Mouse (Mus musculus): ENCODE results near the gene Insl3.
"Not testable (repeated sequence)": the region's sequence is repeated elsewhere in the genome, so short reads cannot be mapped to it uniquely, and the experiment has no call there.

Gene Insl3

GRCm38 (mm10) chr8:71676803-71677202 lies 12.2 kb upstream of the Insl3 start:
- DNase-seq (ENCODE audit: low spot score in 2 of 2), result no peak

- no peak for DNase-seq (ENCODE audit: low spot score in 2 of 2)
Measured at GRCm38 (mm10) chr8:71677555-71677954, 11.5 kb upstream of the Insl3 start.

DNA sequence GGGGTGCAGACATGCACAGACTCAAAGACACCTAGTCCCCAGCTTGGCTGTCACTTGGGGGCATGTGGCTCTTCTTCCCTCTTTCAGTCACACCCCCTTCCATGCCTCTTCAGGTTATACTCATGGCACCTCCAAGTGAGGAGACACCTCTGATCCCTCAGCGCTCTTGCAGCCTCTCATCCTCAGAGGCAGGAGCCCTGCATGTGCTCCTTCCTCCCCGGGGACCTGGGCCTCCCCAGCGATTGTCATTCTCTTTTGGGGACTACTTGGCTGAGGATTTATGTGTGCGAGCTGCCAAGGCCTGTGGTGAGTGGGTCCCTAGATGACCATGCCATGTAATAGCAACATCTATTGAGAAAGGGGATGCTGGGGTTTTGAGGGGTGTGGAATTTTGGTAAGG lies 10.8 kb upstream of the Insl3 start:
- no peak for DNase-seq (ENCODE audit: low spot score in 2 of 2)

- DNase-seq (ENCODE audit: low spot score in 2 of 2), result no peak
Measured at GRCm38 (mm10) chr8:71679116-71679515, 9.9 kb upstream of the Insl3 start.

GRCm38 (mm10) chr8:71679550-71680168 lies 9.4 kb upstream of the Insl3 start:
- DNase-seq (ENCODE audit: low spot score in 2 of 2), result no peak

GRCm38 (mm10) chr8:71680471-71680870 lies 8.5 kb upstream of the Insl3 start:
- DNase-seq (ENCODE audit: low spot score in 2 of 2), result no peak

GRCm38 (mm10) chr8:71681369-71681915 lies 7.6 kb upstream of the Insl3 start:
- no peak for DNase-seq (ENCODE audit: low spot score in 2 of 2)

- DNase-seq (ENCODE audit: low spot score in 2 of 2), result no peak
Measured at GRCm38 (mm10) chr8:71682832-71683231, 6.2 kb upstream of the Insl3 start.

GRCm38 (mm10) chr8:71684701-71685100 lies 4.3 kb upstream of the Insl3 start:
- no peak for DNase-seq (ENCODE audit: low spot score in 2 of 2)

DNA sequence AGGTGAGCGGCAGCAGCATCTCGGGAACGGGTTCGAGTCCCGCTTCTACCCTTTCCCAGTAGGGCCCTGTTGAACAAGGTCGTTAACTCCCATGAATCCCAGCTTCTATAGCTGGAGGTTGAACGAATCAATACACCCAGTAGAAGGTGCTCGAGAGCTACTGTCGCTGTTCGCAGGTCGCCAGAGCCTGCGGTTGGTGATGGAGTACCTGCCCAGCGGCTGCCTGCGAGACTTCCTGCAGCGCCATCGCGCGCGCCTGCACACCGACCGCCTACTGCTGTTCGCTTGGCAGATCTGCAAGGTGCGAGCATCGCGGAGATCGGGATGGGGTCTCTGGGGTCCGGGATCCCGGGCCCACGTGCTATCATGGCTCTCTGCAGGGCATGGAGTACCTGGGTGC lies 3.4 kb upstream of the Insl3 start:
- no peak for DNase-seq (ENCODE audit: low spot score in 2 of 2)

DNA sequence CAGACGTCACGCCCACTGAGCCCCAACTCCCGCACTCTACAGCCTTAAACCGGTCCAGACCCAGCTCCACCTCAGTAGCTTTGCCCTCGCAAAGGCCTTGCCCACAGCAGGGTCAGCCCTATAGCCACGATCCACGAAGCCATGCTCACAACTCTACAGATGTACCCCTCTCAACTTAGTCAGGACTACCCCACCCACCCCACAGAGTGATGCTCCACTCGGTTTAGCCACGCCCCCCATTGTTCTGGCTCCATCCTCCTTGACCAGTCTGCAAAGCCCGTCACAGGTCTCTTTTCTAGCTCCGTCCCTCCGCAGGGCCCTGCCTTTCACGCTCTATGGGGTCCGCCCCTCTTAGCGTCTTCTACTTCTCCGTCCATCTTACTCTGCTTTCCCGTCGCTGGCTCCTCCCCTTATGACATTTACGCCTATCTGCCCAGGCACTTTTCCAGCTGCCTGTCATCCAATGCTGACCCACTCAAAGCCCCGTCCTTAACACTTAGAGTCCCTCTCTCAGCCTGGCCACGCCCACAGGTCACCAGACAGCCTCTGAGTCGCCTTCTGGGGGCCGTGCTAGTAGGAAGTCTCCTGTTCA lies 2.8 kb upstream of the Insl3 start:
- DNase-seq (ENCODE audit: low spot score in 2 of 2), result no peak

GRCm38 (mm10) chr8:71687616-71688015 lies 1.4 kb upstream of the Insl3 start:
- no peak for DNase-seq (ENCODE audit: low spot score in 2 of 2)

DNA sequence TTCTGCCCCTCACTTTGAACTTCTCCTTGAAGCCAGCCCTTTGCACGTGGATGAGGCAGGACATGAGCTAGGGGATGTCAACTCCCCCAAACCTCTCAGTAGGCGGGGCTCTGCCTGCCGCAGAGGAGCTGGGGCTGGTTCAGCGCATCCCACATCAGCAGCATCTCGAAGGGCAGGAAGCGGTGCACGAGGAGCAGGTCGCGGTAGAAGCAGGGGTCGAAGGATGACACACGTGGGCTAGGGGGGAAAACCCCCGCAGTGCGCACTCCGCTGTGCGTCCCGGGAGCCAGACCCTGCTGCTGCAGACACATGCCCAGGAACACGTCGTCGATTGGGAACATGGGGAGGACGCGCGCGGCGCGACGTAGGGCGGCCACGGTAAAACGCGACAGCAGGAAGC lies 3.5 kb downstream of the Insl3 start:
- no peak for DNase-seq (ENCODE audit: low spot score in 2 of 2)

DNA sequence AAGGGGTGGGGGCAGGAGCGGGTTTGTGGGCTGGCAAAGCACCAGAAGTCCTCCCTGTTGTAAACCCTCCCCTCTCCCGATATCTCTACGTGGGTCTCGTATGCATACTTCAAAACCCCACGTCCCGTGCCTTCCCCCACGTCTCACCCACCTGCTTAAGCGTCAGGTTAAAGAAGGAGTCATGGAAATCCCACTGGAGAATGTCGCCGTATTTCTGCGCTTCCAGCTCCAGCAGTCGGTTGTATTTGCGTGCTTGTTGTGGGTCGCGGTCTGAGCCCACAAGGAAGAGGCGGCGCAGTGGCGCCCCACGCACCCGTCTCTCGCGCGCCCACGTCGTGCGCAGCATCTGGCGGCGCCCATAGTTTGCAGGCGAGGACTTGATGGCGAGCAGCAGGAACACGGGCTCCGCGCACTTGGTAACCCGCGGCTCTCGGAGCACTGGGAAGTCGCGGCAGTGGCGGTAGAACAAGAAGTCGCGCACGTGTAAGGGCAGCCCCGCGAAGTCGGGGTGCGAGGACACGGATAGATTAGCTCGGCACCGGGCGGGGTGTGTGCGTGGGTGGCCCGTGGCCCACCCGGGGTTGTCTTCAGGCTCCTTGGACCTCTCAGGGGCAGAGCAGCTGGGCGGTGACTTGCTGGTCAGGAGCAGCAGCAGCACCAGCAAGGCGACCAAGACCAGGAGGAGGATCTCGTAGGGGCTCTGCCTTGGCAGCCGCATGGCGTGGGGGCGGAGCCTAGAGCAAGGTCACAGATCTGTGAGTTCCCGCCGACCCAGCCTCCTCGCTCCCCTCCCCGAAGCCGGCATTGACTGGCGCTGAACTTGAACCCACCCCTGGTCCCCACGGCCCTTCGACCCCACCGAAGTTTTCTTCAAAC lies 4.4 kb downstream of the Insl3 start:
- no peak for DNase-seq (ENCODE audit: low spot score in 2 of 2)

GRCm38 (mm10) chr8:71695456-71695855 lies 6.4 kb downstream of the Insl3 start:
- not testable (repeated sequence) for DNase-seq (ENCODE audit: low spot score in 2 of 2)

DNA sequence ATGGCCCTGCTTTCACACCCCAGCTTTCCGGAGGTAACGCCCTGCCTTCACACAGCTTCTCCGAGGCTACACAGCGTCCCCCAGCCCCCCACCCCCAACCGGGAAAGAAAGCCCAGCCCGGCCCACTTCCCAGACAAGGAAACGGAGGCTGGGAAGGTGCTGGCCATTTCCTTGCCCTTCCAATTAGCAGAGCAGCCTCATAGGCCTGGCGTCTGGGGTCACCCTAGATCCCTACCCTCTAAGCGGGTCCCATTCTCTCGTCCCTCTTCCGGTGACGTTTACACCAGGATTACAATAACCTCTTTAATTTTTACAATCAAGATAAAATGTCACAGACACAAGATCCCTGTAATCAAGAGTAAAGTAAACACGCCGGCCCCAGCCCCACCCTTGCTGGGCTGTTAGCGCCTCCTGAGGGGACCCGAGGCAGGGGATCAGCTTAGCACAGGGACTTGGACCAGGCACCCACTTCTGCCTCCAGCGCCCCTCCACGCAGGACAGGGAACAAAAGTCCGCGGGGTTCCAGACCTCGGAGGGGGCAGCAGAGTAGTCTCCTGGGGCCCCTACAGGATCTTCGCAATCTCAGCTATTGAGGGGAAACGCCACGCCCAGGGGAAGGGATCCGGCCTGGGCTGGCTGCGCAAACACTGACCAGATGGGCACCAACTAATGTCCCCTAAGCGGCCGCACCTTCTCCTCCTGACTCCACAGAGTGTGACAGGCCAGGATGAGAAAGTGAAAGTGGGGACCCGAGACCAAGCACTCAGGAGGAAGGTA lies 11.7 kb downstream of the Insl3 start:
- no peak for DNase-seq (ENCODE audit: low spot score in 2 of 2)

- DNase-seq (ENCODE audit: low spot score in 2 of 2), result no peak
Measured at GRCm38 (mm10) chr8:71701414-71702086, 12.5 kb downstream of the Insl3 start, which contains the start of gene B3gnt3. TSS of gene B3gnt3 (minus strand) at chr8:71701789.

DNA sequence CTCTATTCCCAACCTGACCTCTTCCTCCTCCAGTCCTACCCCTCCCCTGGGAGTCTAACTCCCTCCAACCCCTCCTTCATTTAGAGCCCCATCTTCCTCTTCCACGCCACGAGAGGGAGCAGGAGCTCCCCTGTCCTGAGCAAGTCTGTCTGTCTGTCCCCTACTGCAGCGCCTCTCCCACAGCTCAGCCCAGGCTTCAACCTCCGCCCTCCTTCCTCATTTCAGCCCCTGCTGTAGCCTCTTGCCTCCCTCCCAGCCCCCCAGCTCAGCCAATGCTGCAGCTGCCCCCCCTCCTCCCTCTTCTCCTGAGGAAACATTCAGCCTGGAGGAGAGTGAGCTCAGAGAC lies 13.0 kb downstream of the Insl3 start:
- DNase-seq (ENCODE audit: low spot score in 2 of 2), result peak; percentile 47 to 53

- DNase-seq (ENCODE audit: low spot score in 2 of 2), result peak; percentile 52 to 68
Measured at GRCm38 (mm10) chr8:71702923-71703322, 13.9 kb downstream of the Insl3 start.

DNA sequence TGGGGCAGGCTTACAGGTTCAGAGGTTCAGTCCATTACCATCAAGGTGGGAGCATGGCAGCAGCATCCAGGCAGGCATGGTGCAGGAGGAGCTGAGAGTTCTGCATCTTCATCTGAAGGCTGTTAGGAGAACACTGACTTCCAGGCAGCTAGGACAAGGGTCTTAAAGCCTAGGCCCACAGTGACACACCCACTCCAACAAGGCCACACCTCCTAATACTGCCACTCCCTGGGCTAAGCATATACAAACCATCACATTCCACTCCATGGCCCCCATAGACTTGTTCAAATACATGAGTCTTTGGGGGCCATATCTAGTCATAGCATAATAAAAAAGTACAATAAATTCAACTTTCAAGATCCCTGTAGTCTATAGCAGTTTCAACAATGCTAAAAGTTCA lies 14.4 kb downstream of the Insl3 start:
- not testable (repeated sequence) for DNase-seq (ENCODE audit: low spot score in 2 of 2)

- peak; percentile 80 to 87 for DNase-seq (ENCODE audit: low spot score in 2 of 2)
Measured at GRCm38 (mm10) chr8:71707874-71708273, 18.9 kb downstream of the Insl3 start.

Data from spleen, postnatal 10 days (tissue).